Comparison of ENCODE assay signal across 10 mouse cellular contexts in the genomic region with DNA sequence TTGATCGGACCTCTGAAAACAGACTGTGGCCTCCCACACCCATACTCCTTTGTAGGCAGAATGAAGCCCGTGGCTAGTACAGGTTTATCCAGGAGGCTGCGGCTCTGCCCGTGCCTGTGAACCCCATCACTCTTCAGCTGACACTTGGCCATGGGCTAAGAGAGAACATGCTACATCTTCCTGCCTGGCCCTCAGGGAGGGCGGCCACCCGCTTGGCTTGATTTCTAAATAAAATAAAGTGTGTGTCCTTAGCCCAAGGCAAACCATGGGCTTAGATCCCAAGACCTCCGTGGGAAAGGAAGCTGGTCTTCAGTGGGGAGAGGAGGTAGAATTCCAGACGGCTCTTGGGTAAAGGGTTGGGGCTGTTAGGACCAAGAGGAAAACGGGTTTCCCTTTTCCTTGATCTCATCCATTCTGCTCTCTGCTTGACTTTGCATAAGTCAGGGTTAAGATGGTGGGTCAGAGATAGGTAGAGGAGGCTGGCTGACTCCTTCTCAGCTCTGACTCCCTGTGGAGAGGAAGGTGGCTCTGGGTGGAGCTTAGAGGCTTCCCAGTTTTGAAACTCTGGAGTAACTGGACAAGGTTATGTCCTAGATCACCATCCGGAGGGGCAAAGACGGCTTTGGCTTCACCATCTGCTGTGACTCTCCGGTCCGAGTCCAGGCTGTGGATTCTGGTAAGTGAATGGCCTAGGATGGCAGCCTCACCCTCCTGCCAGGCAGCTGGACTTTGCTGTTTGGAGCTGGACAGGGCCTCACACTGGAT.
DNase-seq lines count a peak whose midpoint lies in the region; ATAC-seq and TF ChIP-seq lines count a peak whose summit lies in the region.
"Had no signal": no experiment of that assay in that cellular context is flagged by ENCODE, and none has a peak within 500 bp of the region (broad histone marks: within the 10 kb centered on the region; RNA-seq: fewer than 3 reads in every experiment).

No protein-coding gene starts in this region.

- no peak for ATAC-seq in heart, postnatal 0 days (ENCODE audit: insufficient read depth, low read depth)

- no peak for TF ChIP-seq EP300 in heart, postnatal 0 days (IDR thresholded peaks at IDR 0.05; ENCODE audit: low read depth)

- peak overlapping the region; percentile 63 for H3K27ac ChIP-seq in layer of hippocampus, adult 2 months
- H3K27ac ChIP-seq in cortical plate, adult 2 months (ENCODE audit: insufficient read depth, low read length): peak overlapping the region; percentile 10; the same call in 1 of the 2 replicates
- peak overlapping the region; percentile 82 for H3K27ac ChIP-seq in heart, postnatal 0 days (ENCODE audit: low read depth)
- H3K27ac ChIP-seq: liver, embryonic 15.5 days had no signal

- H3K9ac ChIP-seq in heart, postnatal 0 days (replicated peaks; ENCODE audit: low read depth, low read length): no peak overlapping the region
- H3K9ac ChIP-seq: liver, embryonic 15.5 days had no signal

- WGBS in heart, postnatal 0 days: 71% methylated on average over 13 of the region's 13 CpGs

- no peaks in the 10 kb centered on the region for H3K9me3 ChIP-seq in heart, postnatal 0 days (replicated peaks; ENCODE audit: control insufficient read depth, low read length)
- H3K9me3 ChIP-seq: liver, embryonic 15.5 days had no signal

- no peak for TF ChIP-seq POLR2A in cortical plate, adult 2 months (IDR thresholded peaks at IDR 0.05; ENCODE audit: extremely low read depth, insufficient read depth, low read length)

- no peaks in the 10 kb centered on the region; the same call in none of the 2 replicates for H3K36me3 ChIP-seq in heart, postnatal 0 days (replicated peaks; ENCODE audit: control insufficient read depth, insufficient read depth, low read length)
- H3K36me3 ChIP-seq: G1E; liver, embryonic 15.5 days had no signal

- H3K27me3 ChIP-seq in heart, postnatal 0 days (ENCODE audit: control insufficient read depth, insufficient read depth, low read length): 0 out of 2 replicates have a peak, but pooled peaks cover 5% of the 10 kb centered on the region
- H3K27me3 ChIP-seq: liver, embryonic 15.5 days had no signal

- no peak overlapping the region for H3K4me3 ChIP-seq in layer of hippocampus, adult 2 months
- H3K4me3 ChIP-seq in cortical plate, adult 2 months (ENCODE audit: insufficient read depth, low read length): no peak overlapping the region
- H3K4me3 ChIP-seq in heart, postnatal 0 days (ENCODE audit: low read depth, low read length): peak overlapping the region; percentile 17; the same call in 1 of the 2 replicates
- H3K4me3 ChIP-seq: liver, embryonic 15.5 days had no signal

- TF ChIP-seq CTCF in layer of hippocampus, adult 2 months (conservative IDR thresholded peaks at IDR 0.05): no peak
- no peak for TF ChIP-seq CTCF in cortical plate, adult 2 months (IDR thresholded peaks at IDR 0.05; ENCODE audit: extremely low read depth, insufficient read depth, low read length)
- no peak for TF ChIP-seq CTCF in heart, postnatal 0 days (IDR thresholded peaks at IDR 0.05; ENCODE audit: low read depth)

- peak; percentile 96 for DNase-seq in heart, adult 11 months
- DNase-seq in heart, postnatal 10 days: no peak
- no peak for DNase-seq in layer of hippocampus, adult 2 months (ENCODE audit: low spot score in 2 of 2)
- no peak for DNase-seq in layer of hippocampus, postnatal 36 days
- DNase-seq in heart, postnatal 0 days (ENCODE audit: low spot score): no peak
- DNase-seq in layer of hippocampus, postnatal 10 days (ENCODE audit: low spot score in 2 of 2): no peak
- DNase-seq in layer of hippocampus, adult 8-10 months (ENCODE audit: low spot score in 2 of 2): no peak

- H3K4me2 ChIP-seq in heart, postnatal 0 days (ENCODE audit: low read depth, low read length): peak overlapping the region; percentile 38
- H3K4me2 ChIP-seq: liver, embryonic 15.5 days had no signal

- H3K4me1 ChIP-seq in cortical plate, adult 2 months (ENCODE audit: control insufficient read depth, insufficient read depth, low read length): no peaks in the 10 kb centered on the region
- H3K4me1 ChIP-seq in heart, postnatal 0 days (ENCODE audit: control insufficient read depth, insufficient read depth): peaks cover 23% of the 10 kb centered on the region

- intact Hi-C loops in heart, postnatal 10 days (cut with DNase I): loop anchor here (2.0 kb wide), 1 partner anchor 17 kb away; no protein-coding TSS in a partner anchor

Comparison
In these comparisons a context has a peak if more than half of its experiments do, and no peak if none do; other contexts are left out.
1. H3K27ac ChIP-seq: peak in every context shown above with its lines; median percentile 82 in heart, postnatal 0 days; 63 in layer of hippocampus, adult 2 months; 10 in cortical plate, adult 2 months.